Mouse (Mus musculus) CH12.LX (cell line): ENCODE measurements around the gene Hlf. TPM values are rescaled to one million over a fixed set of nuclear protein-coding genes. Genes with fewer than 3 reads are reported as not detected.

Source experiments
- DNase-seq: peaks from one replicate; pipeline ENCODE4 v3.0.0-alpha.2; 2013; ENCODE audit errors: extremely low read depth
- H3K27ac ChIP-seq: 2 replicates; pipeline ENCODE4 v1.5.1; 2012; ENCODE audit warnings: low read depth, mild to moderate bottlenecking, control low read depth, moderate library complexity; ENCODE audit not compliant: insufficient read depth
- H3K27me3 ChIP-seq: replicated peaks from 2 replicates; pipeline ENCODE3; 2012; ENCODE audit warnings: inconsistent platforms
- H3K36me3 ChIP-seq, 2 experiments: replicated peaks in 1 of 2; 2 replicates each; pipeline versions ENCODE3 to v1.6.1; 2012; ENCODE audit warnings: inconsistent platforms in 1 of 2, low read length in 1 of 2, mild to moderate bottlenecking in 1 of 2, mixed read lengths in 1 of 2, moderate library complexity in 1 of 2; ENCODE audit not compliant: control insufficient read depth in 1 of 2, insufficient read depth in 1 of 2
- H3K4me1 ChIP-seq, 2 experiments: 2 replicates each; pipeline ENCODE4 v1.6.1; 2012; ENCODE audit warnings: inconsistent platforms in 1 of 2, moderate library complexity in 1 of 2; ENCODE audit not compliant: insufficient read depth in 2 of 2, control insufficient read depth in 1 of 2
- H3K4me2 ChIP-seq: 2 replicates; pipeline ENCODE4 v1.6.1; 2012; ENCODE audit warnings: low read depth, mild to moderate bottlenecking, control low read depth; ENCODE audit not compliant: poor library complexity, insufficient read depth, severe bottlenecking
- H3K4me3 ChIP-seq, 3 experiments: fragments of 150-350 bp in 1 of 3; sonication (generic) in 1 of 3; replicated peaks in 1 of 3; 2 replicates each; pipeline versions ENCODE3 to v1.5.1; 2011 to 2012; ENCODE audit warnings: low read depth in 2 of 3, low read length in 2 of 3, mild to moderate bottlenecking in 2 of 3, moderate library complexity in 2 of 3, control low read depth in 1 of 3, improper control_type of control experiment in 1 of 3, inconsistent platforms in 1 of 3, mixed read lengths in 1 of 3; ENCODE audit not compliant: poor library complexity in 1 of 3
- H3K79me2 ChIP-seq: replicated peaks from 2 replicates; pipeline ENCODE4 v1.6.1; 2012; ENCODE audit warnings: mild to moderate bottlenecking, moderate library complexity; ENCODE audit not compliant: control insufficient read depth, poor library complexity, insufficient read depth, severe bottlenecking; ENCODE audit errors: extremely low read depth
- H3K9ac ChIP-seq: 2 replicates; pipeline ENCODE4 v1.6.1; 2012; ENCODE audit warnings: low read depth, mild to moderate bottlenecking, control low read depth, moderate library complexity; ENCODE audit not compliant: insufficient read depth
- H3K9me3 ChIP-seq: replicated peaks from 2 replicates; pipeline ENCODE3; 2012; ENCODE audit warnings: low read length, inconsistent platforms, mixed read lengths
- ETS1 ChIP-seq: conservative IDR thresholded peaks from 2 replicates; pipeline ENCODE4 v1.6.1; 2012; ENCODE audit warnings: low read depth, mild to moderate bottlenecking, inconsistent platforms, low read length, improper control_type of control experiment, moderate library complexity
- KAT2A ChIP-seq: IDR thresholded peaks from 2 replicates; pipeline ENCODE4 v1.6.1; 2012; ENCODE audit warnings: low read length, improper control_type of control experiment, inconsistent platforms; ENCODE audit not compliant: insufficient replicate concordance
- MAFK ChIP-seq: IDR thresholded peaks from 2 replicates; pipeline ENCODE4 v1.6.1; 2011; ENCODE audit warnings: low read length, improper control_type of control experiment; ENCODE audit not compliant: insufficient replicate concordance
- MAX ChIP-seq: IDR thresholded peaks from 2 replicates; pipeline ENCODE4 v1.6.1; 2011; ENCODE audit warnings: low read length, improper control_type of control experiment
- MXI1 ChIP-seq: IDR thresholded peaks from 2 replicates; pipeline ENCODE4 v1.6.1; 2011; ENCODE audit warnings: mild to moderate bottlenecking, low read depth, low read length, improper control_type of control experiment
- PAX5 ChIP-seq: IDR thresholded peaks from 2 replicates; pipeline ENCODE4 v1.6.1; 2012; ENCODE audit warnings: low read length, inconsistent platforms, mixed read lengths
- RAD21 ChIP-seq: IDR thresholded peaks from 2 replicates; pipeline ENCODE4 v1.6.1; 2011; ENCODE audit warnings: low read depth, mild to moderate bottlenecking, low read length, improper control_type of control experiment, moderate library complexity
- USF2 ChIP-seq: conservative IDR thresholded peaks from 2 replicates; pipeline ENCODE4 v1.6.1; 2011; ENCODE audit warnings: low read depth, low read length, improper control_type of control experiment
- ZKSCAN1 ChIP-seq: IDR thresholded peaks from 2 replicates; pipeline ENCODE4 v1.6.1; 2012; ENCODE audit warnings: low read depth, inconsistent platforms, low read length, improper control_type of control experiment, borderline replicate concordance
- ZNF384 ChIP-seq: IDR thresholded peaks from 2 replicates; pipeline ENCODE4 v1.6.1; 2012; ENCODE audit warnings: low read depth, low read length, improper control_type of control experiment, inconsistent platforms
- dilution Hi-C: fragments of 300-500 bp; cut with MboI; formaldehyde crosslinking; loops from 2 replicates; pipeline ENCODE4 v1.14.3; 2020; ENCODE audit warnings: low sequenced_read_pairs; ENCODE audit not compliant: extremely low pct_unique_long_range_greater_than_20kb, extremely low pct_ligation_motif_present
- in situ Hi-C: fragments of 300-500 bp; cut with MboI; formaldehyde crosslinking; loops from 3 replicates; pipeline ENCODE4 v1.14.3; 2019; ENCODE audit warnings: low sequenced_read_pairs, low pct_ligation_motif_present, low pct_unique_long_range_greater_than_20kb, mixed read lengths
- polyA plus RNA-seq: library from polyadenylated mRNA; unstranded; fragments of >175 nt; gene quantifications from 2 replicates; pipeline ENCODE4 v1.2.1, GENCODE M21; 2012; ENCODE audit warnings: low read depth; ENCODE audit not compliant: insufficient read length
- total RNA-seq, 2 experiments: library from RNA; depleted of rRNA; stranded (reverse); fragments of 300-350 nt in 1 of 2; fragments of >200 nt in 1 of 2; gene quantifications; 2 replicates each; pipeline ENCODE4 v1.2.3; 2012 to 2014

Hlf gene
- total and polyA plus RNA-seq, 3 experiments = 0.08 to 0.36 TPM; not detected in 1

- no peaks in the 10 kb centered on the region for H3K36me3 ChIP-seq
- DNase-seq = no peak
- H3K4me1 ChIP-seq = no peaks in the 10 kb centered on the region
- no peak for TF ChIP-seq MXI1
- no peak for TF ChIP-seq MAFK
- no peak for TF ChIP-seq RAD21
- TF ChIP-seq PAX5 = no peak
- TF ChIP-seq, all 38 proteins: peak for 0
- H3K9ac ChIP-seq = no peak overlapping the region
- in situ Hi-C loops (no loop called here), dilution Hi-C loops (no loop called here)
- H3K27me3 ChIP-seq = no peaks in the 10 kb centered on the region
- H3K27ac ChIP-seq = no peak overlapping the region
- H3K79me2 ChIP-seq = no peaks in the 10 kb centered on the region
- H3K4me3 ChIP-seq = no peak overlapping the region
- no peak overlapping the region for H3K4me2 ChIP-seq
- H3K9me3 ChIP-seq = no peaks in the 10 kb centered on the region
Observed at GRCm38 (mm10) chr11:90378008-90378407, 12.7 kb downstream of the Hlf start.

GRCm38 (mm10) chr11:90376436-90376835, 14.3 kb downstream of the Hlf start:
- in situ Hi-C loops (no loop called here), dilution Hi-C loops (no loop called here)
- TF ChIP-seq MXI1 (no peak), ETS1 (no peak)

GRCm38 (mm10) chr11:90371470-90372100, 19.1 kb downstream of the Hlf start:
- dilution Hi-C loops = no loop called here
- Histone ChIP-seq H3K27me3 (no peaks in the 10 kb centered on the region), H3K9ac (no peak overlapping the region), H3K36me3 (no peaks in the 10 kb centered on the region), H3K4me1 (no peaks in the 10 kb centered on the region), H3K79me2 (no peaks in the 10 kb centered on the region), H3K4me3 (no peak overlapping the region), H3K4me2 (no peak overlapping the region), H3K9me3 (no peaks in the 10 kb centered on the region), H3K27ac (no peak overlapping the region)
- in situ Hi-C loops = no loop called here
- TF ChIP-seq ZKSCAN1 = no peak
- TF ChIP-seq KAT2A = no peak
- no peak for TF ChIP-seq USF2
- TF ChIP-seq MAX = no peak
- TF ChIP-seq ZNF384 = no peak
- no peak for TF ChIP-seq ETS1
- DNase-seq = no peak

More at GRCm38 (mm10) chr11:90376436-90376835, 14.3 kb downstream of the Hlf start:
- no peaks in the 10 kb centered on the region for H3K27me3 ChIP-seq
- no peaks in the 10 kb centered on the region for H3K9me3 ChIP-seq
- H3K4me1 ChIP-seq = no peaks in the 10 kb centered on the region
- DNase-seq = no peak
- no peaks in the 10 kb centered on the region for H3K36me3 ChIP-seq
- H3K27ac ChIP-seq = no peak overlapping the region
- no peak overlapping the region for H3K4me3 ChIP-seq
- no peak overlapping the region for H3K9ac ChIP-seq
- H3K79me2 ChIP-seq = no peaks in the 10 kb centered on the region
- no peak overlapping the region for H3K4me2 ChIP-seq
